Mouse (Mus musculus): ENCODE results near the gene Zfp641. TPM values are rescaled to one million over a fixed set of nuclear protein-coding genes. Genes with fewer than 3 reads are reported as not detected.

Zfp641 gene
- polyA plus RNA-seq (2012; rRNA removed), result 8.0 and 9.4 TPM in 2 replicates

DNA sequence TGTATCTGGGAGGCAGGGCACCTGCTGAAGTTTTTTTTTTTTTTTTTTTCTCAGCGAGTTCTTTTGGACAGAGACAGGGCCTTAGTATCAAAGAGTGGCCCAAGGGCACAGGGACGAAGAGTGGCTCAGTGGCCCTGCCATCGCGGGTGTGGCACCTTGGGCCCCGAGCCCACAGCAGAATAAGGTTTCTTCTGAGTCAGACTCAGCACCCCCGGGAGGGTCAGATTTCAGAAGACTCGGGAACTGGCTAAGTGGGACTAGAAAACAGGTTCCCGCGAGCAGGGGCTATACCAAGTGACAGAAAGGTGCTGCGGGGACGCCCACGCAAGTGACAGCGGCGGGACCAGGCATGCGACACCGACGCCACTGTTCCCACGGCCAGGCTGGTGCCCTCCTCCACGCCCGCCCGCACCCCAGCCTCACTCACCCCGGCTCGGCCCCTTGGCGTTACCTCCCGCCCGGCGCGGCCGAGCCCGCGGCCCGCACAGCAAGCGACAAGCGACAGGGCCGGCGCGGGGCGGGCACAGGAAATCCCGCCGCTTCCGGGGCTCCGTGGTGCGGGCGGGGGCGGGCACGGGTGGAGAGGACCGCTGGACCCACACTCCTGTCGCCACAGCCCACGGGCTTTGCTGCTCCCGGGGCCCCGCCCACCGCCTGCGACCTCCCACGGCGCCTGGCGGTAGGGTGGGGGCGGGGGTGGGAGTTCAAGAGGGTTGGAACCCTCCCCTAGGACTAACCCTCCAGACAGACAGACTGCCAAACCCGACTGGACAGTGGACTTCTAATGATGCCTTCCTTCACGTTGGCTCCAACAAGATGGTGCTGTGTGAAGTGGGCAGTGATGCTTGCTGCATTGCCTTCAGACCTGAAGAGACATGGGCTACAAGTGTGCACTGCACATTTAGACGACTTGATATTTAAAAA is at the start of gene Zfp641:
Gene Zfp641 (minus strand): TSS at position 534 of the 924 bp plus-strand sequence.

DNA sequence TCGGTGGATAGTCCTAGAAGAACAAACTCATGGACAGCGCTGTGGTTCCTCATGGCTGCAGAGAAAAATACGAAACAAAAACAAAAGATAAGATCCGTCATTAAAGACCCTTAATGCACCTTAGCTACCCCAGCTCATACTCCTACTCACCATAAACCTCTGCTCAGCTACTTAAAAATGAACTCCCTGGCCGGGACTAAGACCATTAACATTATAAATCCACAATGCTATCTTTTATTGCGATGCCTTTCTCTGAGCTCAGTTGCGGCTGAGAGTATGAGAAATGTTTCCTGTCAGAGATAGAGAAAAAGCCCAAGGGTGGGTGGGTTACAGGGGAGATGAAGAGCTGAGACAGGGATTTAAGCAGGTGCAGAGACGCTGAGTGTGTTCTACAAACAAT is 44.9 kb upstream of the Zfp641 start, which contains the start of gene Olfr284:
Gene Olfr284 (minus strand): TSS at position 101 of the 400 bp plus-strand sequence.

DNA sequence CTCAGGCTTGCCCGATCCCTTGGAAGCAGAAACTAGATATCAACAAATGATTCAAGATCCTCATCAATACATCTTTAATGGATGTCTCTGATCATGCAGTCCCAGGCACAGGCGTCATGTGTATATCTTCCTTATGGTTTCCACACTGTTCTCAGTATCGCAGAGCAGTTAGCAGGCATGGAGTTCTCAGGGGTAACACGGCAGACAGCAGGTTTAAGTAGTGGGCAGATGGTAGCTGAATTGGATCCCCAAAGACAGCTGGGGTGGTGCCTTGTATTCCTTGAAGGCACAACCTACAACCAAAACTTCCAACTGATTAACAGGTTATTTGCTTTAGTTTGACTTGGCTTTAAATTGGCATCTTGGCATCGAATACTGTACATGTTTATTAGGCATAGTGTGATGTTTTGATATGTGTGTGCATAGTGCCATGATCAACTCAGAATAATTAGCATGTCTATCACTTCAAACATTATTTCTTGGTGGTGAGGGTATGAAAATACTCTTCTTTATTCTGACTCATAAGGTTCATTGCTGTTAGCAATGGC is 21.3 kb upstream of the Zfp641 start, which contains the start of gene Olfr285:
Gene Olfr285 (minus strand): TSS at position 177 of the 548 bp plus-strand sequence.

DNA sequence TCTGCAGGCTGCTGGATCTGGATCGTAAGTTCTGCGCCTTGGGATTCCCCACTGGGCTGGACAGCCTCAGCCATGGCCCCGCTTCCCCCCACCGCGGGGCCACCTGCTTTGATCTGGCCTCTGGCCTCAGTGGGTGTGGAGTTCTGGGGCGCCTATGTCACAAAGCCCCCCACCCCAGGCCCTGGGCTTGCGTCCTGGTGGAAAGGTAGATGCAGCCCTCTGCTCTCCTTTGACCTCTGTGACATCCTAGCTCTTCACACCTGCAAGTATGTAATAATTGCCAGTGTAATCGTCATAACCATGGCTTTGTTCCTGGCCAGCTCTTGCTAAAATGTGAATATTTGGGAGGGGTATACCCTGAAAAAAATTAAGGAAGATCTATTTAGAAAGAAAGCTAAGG is 38.8 kb downstream of the Zfp641 start, which contains the start of gene H1fnt:
Gene H1fnt (minus strand): TSS at position 101 of the 400 bp plus-strand sequence.

Other genes starting within 250 kb of the Zfp641 start
- gene Pfkm, start 203.6 kb downstream of the Zfp641 start, polyA plus RNA-seq (2012; rRNA removed), result 97.8 and 98.1 TPM in 2 replicates
- 22.1 and 23.1 TPM in 2 replicates for gene Senp1, start 202.4 kb downstream of the Zfp641 start, polyA plus RNA-seq (2012; rRNA removed)
- 39.6 and 45.8 TPM in 2 replicates for gene Asb8, start 130.5 kb downstream of the Zfp641 start, polyA plus RNA-seq (2012; rRNA removed)
- gene Ccdc184, start 129.0 kb downstream of the Zfp641 start, polyA plus RNA-seq (2012; rRNA removed), result 31.8 and 34.8 TPM in 2 replicates
- not detected in 2 replicates for gene Olfr288, start 100.6 kb downstream of the Zfp641 start, polyA plus RNA-seq (2012; rRNA removed)
- gene Gm44579, start 75.2 kb downstream of the Zfp641 start, polyA plus RNA-seq (2012; rRNA removed), result not detected in 2 replicates
- not detected in 2 replicates for gene Olfr287, start 75.1 kb downstream of the Zfp641 start, polyA plus RNA-seq (2012; rRNA removed)
- gene Olfr286, start 61.7 kb downstream of the Zfp641 start, polyA plus RNA-seq (2012; rRNA removed), result not detected in 2 replicates
- not detected in 2 replicates for gene H1fnt, start 38.9 kb downstream of the Zfp641 start, polyA plus RNA-seq (2012; rRNA removed)
- gene Olfr285, start 21.2 kb upstream of the Zfp641 start, polyA plus RNA-seq (2012; rRNA removed), result not detected in 2 replicates
- not detected in 2 replicates for gene Olfr284, start 44.8 kb upstream of the Zfp641 start, polyA plus RNA-seq (2012; rRNA removed)
- not detected in 2 replicates for gene Olfr283, start 84.8 kb upstream of the Zfp641 start, polyA plus RNA-seq (2012; rRNA removed)
- gene Olfr282, start 135.1 kb upstream of the Zfp641 start, polyA plus RNA-seq (2012; rRNA removed), result not detected in 2 replicates
- gene Olfr281, start 156.4 kb upstream of the Zfp641 start, polyA plus RNA-seq (2012; rRNA removed), result not detected in 2 replicates
- gene OR5BS1P, start 173.7 kb upstream of the Zfp641 start, polyA plus RNA-seq (2012; rRNA removed), result not detected in 2 replicates
- gene Lalba, start 186.6 kb upstream of the Zfp641 start, polyA plus RNA-seq (2012; rRNA removed), result not detected in 2 replicates
- gene Olfr279, start 196.2 kb upstream of the Zfp641 start, polyA plus RNA-seq (2012; rRNA removed), result not detected in 2 replicates
- gene Kansl2, start 238.1 kb upstream of the Zfp641 start, polyA plus RNA-seq (2012; rRNA removed), result 117 and 125 TPM in 2 replicates